Mouse (Mus musculus) intestine, embryonic 15.5 days (tissue): Measurements from ENCODE around the gene Kirrel. TPM values are rescaled to one million over a fixed set of nuclear protein-coding genes. Genes with fewer than 3 reads are reported as not detected.

Source experiments
- ATAC-seq: fragments of 200-750 bp; cut with Nextera tagmentation; 2 replicates; pipeline ENCODE4 v1.8.0; 2017; ENCODE audit warnings: moderate TSS enrichment, moderate library complexity
- H3K27ac ChIP-seq: fragments of 300-500 bp; sonication (generic); 2 replicates; pipeline ENCODE4 v1.5.1; 2015; ENCODE audit warnings: mild to moderate bottlenecking, inconsistent platforms
- H3K27me3 ChIP-seq: fragments of 300-500 bp; sonication (generic); replicated peaks from 2 replicates; pipeline ENCODE4 v1.6.1; 2015; ENCODE audit warnings: inconsistent platforms
- H3K36me3 ChIP-seq: fragments of 300-500 bp; sonication (generic); 2 replicates; pipeline ENCODE4 v1.6.1; 2015; ENCODE audit warnings: inconsistent platforms
- H3K4me1 ChIP-seq: fragments of 300-500 bp; sonication (generic); replicated peaks from 2 replicates; pipeline ENCODE4 v1.6.1; 2015; ENCODE audit warnings: inconsistent platforms
- H3K4me2 ChIP-seq: fragments of 300-500 bp; sonication (generic); replicated peaks from 2 replicates; pipeline ENCODE4 v1.6.1; 2015; ENCODE audit warnings: mild to moderate bottlenecking, inconsistent platforms
- H3K4me3 ChIP-seq: fragments of 300-500 bp; sonication (generic); replicated peaks from 2 replicates; pipeline ENCODE4 v1.5.1; 2015; ENCODE audit warnings: inconsistent platforms
- H3K9ac ChIP-seq: fragments of 300-500 bp; sonication (generic); 2 replicates; pipeline ENCODE4 v1.6.1; 2015; ENCODE audit warnings: inconsistent platforms
- H3K9me3 ChIP-seq: fragments of 300-500 bp; sonication (generic); 2 replicates; pipeline ENCODE4 v1.6.1; 2016; ENCODE audit warnings: inconsistent platforms
- WGBS: fragments of 180-500 bp; shearing (Covaris S2); methylation state at CpG from one replicate; pipeline ENCODE4 v1.1.7; 2015; 5-methylcytosine and 5-hydroxymethylcytosine counted together
- polyA plus RNA-seq: library from polyadenylated mRNA; unstranded; fragments of >200 nt; fragmentation: Nextera tagmentation; extraction: Ambion mirVana; gene quantifications from 2 replicates; pipeline ENCODE4 v1.2.1, GENCODE M21; 2015

The Kirrel gene
- polyA plus RNA-seq, 1 experiment from 2014 or later: 11.0 TPM

DNA sequence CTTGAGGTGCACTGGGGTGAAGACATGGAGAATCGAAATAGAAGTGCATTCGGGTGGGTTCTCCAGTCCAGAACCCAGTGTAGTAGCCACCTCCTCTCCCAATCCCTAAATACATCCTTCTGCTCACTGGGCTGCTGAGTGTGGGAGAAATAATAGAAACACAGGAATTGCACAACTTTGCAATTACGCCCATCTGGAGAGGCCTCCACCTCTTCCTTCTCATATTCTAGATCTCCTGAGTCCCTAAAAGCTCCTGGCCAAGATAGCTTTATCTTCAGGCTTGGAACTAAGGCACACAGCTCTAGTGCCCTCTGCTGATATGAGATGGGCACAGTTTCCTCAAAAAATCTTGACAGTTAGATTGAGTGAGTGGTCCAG, 880 bp upstream of the Kirrel start:
- no peak overlapping the region for H3K4me3 ChIP-seq
- H3K4me2 ChIP-seq: peak overlapping the region; percentile 80
- ATAC-seq: no peak
- H3K4me1 ChIP-seq: peaks cover 17% of the 10 kb centered on the region
- H3K9ac ChIP-seq: no peak overlapping the region
- 41% methylated on average over 3 of the region's 3 CpGs for WGBS
- H3K27me3 ChIP-seq: no peaks in the 10 kb centered on the region
- no peaks in the 10 kb centered on the region for H3K9me3 ChIP-seq
- no peaks in the 10 kb centered on the region for H3K36me3 ChIP-seq
- H3K27ac ChIP-seq: 0 out of 2 replicates have a peak overlapping the region, but pooled peaks have one; percentile 85

DNA sequence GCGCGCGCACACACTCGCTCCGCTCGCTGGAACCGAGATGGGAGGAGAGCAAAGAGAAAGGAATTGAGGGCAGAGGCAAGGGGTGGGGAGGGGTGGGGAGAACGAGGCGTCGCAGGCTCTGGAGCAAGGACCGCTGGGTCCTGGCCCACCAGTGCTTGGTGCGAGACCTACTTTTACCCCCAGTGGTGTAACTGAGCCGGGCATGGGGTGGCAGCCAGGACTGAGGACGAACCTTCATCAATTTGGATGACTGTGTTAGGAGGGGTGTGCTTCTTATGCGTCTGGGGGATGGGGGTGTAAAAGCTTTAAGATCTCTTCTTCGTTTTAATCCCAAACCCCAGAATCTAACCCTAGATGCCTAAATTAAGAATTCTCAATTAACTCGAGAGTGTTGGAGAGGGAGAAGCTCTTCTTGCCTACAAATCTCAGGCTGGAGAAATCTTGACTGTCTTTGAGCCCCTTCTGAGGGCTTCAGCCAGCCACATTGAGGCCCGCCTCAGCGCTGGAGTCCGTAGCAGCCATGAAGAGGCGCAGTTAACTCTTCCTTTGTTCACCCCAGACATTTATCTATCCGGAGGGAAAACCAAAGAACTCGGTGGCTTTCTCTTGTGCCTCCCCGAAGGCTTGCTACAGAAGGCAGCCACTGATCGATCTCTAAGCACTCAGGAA, 356 bp upstream of the Kirrel start:
- Histone ChIP-seq H3K4me3 (peak overlapping the region; percentile 64), H3K9me3 (no peaks in the 10 kb centered on the region), H3K4me1 (peaks cover 20% of the 10 kb centered on the region), H3K36me3 (no peaks in the 10 kb centered on the region), H3K4me2 (peak overlapping the region; percentile 80), H3K27ac (peak overlapping the region; percentile 85; the same call in 1 of the 2 replicates), H3K27me3 (no peaks in the 10 kb centered on the region), H3K9ac (peak overlapping the region; percentile 73)
- ATAC-seq: no peak; the same call in 1 of the 2 replicates
- WGBS: 3% methylated on average over 25 of the region's 25 CpGs

DNA sequence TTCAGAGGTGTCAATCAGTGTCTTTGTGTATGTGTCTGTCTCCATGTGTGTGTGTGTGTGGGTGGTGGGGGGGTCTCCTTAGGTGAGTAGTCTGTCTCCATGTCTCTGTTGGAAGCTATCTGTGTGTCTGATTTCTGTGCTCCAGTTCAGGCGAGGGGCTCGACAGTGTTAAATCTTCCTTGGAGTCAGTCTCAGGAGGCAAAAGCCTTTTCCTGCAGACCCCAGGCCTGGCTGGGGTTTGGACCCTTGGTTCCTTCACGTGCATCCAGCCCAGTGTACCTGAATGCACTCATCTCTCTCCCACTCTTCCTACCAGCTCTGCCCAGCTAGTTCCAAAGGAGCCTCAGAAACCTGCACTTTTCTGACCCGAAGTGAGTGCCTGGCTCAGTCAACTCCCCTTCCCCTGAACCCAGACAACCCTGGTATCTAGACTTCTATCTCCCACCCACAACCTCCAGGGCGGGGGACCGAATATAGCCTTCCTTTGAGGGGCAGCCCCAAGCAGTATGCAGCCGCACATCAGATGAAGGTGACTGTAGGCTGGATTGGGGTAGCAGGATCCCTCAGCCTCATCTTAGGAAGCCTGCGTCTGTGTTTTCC, 961 bp downstream of the Kirrel start:
- ATAC-seq: peak; percentile 2; the same call in 1 of the 2 replicates
- peak overlapping the region; percentile 64 for H3K4me3 ChIP-seq
- H3K27me3 ChIP-seq: no peaks in the 10 kb centered on the region
- H3K9me3 ChIP-seq: no peaks in the 10 kb centered on the region
- H3K4me1 ChIP-seq: peaks cover 27% of the 10 kb centered on the region
- WGBS: 9% methylated on average over 8 of the region's 8 CpGs
- no peaks in the 10 kb centered on the region for H3K36me3 ChIP-seq
- H3K27ac ChIP-seq: peak overlapping the region; percentile 85
- peak overlapping the region; percentile 80 for H3K4me2 ChIP-seq
- peak overlapping the region; percentile 73 for H3K9ac ChIP-seq

DNA sequence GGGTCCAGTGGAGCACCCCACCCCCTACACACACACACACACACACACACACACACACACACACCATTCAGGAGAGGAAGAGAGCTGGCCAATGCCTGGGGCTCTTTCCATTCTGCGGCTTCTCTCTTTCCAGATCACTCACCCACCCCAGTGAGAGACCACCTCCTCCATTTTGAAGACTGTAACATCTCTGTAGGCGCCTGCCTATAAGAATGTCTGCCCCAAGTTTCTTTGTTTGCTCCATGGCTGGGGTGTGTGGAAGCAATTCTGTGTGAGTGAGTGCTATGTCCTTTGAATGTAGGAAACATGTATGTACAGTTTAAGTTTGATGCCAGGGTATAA, 1.5 kb downstream of the Kirrel start:
- Histone ChIP-seq H3K27ac (peak overlapping the region; percentile 85), H3K4me3 (peak overlapping the region; percentile 64), H3K9ac (peak overlapping the region; percentile 73), H3K4me1 (peaks cover 32% of the 10 kb centered on the region), H3K4me2 (peak overlapping the region; percentile 80), H3K9me3 (no peaks in the 10 kb centered on the region), H3K36me3 (no peaks in the 10 kb centered on the region), H3K27me3 (no peaks in the 10 kb centered on the region)
- 0 out of 2 replicates have a peak, but pooled peaks have one; percentile 9 for ATAC-seq
- 15% methylated on average over 2 of the region's 2 CpGs for WGBS

DNA sequence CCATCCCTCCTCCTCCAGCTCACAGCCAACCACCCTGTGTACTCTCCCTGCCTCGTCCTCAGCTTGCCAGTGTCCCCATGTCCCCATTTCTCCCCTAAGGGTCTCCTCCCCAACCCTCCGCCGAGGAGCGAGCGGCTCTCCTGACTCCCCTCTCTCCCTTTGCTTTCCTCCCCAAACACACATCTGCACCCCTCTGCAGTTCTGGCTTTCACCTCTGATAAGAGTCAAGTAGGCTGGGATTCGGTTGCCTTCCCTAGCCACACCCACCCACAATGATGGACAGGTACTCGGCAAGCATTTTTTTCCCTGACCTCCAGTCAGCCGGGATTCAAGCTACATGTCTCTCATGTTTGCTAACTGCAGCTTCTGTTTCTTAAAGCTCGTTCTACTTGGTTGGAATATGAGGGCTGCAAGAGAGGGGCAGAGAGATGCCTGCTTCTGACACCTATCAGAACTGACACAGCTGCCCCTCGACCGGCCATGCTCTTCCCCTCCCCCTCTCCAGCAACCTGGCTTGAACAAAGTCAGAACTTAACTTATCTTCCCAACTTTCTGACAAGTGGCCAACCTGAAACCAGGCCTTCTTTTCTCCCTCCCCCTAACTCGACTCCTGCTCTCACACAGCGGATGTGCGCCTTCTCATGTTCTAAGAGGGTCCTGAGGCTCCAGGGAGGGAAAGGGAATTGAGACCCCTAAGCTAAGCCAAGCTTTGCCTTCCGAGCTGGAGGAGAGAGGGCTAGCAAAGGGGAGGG, 2.0 kb downstream of the Kirrel start:
- Histone ChIP-seq H3K9me3 (no peaks in the 10 kb centered on the region), H3K27me3 (no peaks in the 10 kb centered on the region), H3K4me1 (peaks cover 35% of the 10 kb centered on the region), H3K4me2 (peak overlapping the region; percentile 80), H3K4me3 (peak overlapping the region; percentile 64), H3K27ac (peak overlapping the region; percentile 85), H3K9ac (peak overlapping the region; percentile 73), H3K36me3 (no peaks in the 10 kb centered on the region)
- WGBS: 6% methylated on average over 15 of the region's 15 CpGs
- ATAC-seq: no peak

DNA sequence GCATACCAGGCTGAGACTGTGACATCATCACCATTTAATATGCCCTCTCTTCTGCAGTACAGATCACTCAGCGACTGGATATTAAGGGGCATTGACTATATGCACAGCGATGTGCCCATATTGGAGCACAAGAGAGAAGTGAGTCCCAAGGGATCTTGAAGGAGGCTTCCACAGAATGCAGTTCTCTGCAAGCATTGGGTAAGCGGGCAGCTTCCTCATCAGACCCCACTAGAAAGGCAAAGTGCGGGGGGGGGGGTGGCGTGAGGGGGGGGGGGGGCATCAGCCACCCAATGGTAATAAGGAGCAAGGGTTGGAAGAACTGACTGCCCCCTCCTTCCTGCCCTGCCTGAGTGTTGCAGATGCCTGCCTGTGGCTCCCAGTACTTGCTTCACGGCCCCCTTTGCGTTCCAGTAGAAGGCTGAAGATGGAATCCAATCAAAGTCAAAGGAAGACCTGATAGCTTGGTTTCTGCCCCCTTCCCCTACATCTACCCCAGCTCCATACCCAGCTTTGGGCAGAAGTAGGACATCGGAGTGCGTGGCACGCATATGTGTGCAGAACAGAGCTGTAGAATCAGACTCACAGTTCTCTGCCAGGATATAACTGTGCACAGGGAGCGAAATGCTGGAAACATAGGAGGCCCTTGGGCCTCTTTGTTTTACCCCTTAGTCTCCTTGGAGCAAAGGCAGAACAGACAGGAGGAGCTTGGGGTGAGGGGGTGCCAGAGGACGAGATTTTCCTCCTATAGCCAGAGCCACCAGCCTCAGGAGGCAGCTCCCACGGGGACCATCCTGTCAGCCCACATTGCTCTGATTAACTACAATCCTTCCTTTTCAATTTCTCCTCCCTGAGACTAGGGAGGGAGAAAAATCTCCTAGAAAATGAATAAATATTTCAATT, 3.1 kb downstream of the Kirrel start:
- peaks cover 35% of the 10 kb centered on the region for H3K4me1 ChIP-seq
- no peaks in the 10 kb centered on the region for H3K9me3 ChIP-seq
- H3K4me2 ChIP-seq: peak overlapping the region; percentile 80
- H3K36me3 ChIP-seq: no peaks in the 10 kb centered on the region
- no peaks in the 10 kb centered on the region for H3K27me3 ChIP-seq
- H3K9ac ChIP-seq: peak overlapping the region; percentile 73
- 46% methylated on average over 12 of the region's 13 CpGs for WGBS
- H3K27ac ChIP-seq: peak overlapping the region; percentile 85; the same call in 1 of the 2 replicates
- ATAC-seq: no peak
- H3K4me3 ChIP-seq: peak overlapping the region; percentile 64

DNA sequence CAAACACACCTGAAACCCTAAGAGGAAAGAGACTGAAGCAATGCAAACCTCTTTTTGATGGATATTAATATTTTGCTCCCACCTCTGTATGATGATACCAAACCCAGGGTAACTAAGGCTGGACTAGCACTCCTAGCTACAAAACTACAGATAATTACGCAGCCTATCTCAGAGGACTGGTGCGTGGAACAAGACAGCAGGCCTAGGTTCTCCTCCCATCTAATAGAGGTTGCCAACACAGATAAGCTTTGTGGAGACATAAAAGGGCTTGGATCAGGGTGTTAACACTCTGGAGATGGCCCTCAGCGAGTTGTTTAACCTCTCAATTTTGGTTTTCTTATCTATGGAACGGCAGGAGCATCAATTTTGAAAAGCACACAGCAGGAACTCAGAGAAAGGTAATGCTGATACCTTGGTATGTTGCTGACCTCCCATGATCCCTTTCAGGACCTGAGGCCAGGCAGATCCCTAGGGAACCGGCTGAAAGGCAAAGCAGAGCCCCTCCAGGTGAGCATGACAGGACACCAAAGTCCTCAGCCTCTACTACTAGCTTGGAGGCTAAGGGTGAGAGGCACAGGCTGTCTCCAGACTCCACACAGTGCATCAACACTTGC, 5.0 kb downstream of the Kirrel start:
- H3K27me3 ChIP-seq: no peaks in the 10 kb centered on the region
- H3K36me3 ChIP-seq: no peaks in the 10 kb centered on the region
- H3K27ac ChIP-seq: no peak overlapping the region
- no peak overlapping the region for H3K9ac ChIP-seq
- WGBS: 54% methylated on average over 5 of the region's 5 CpGs
- no peaks in the 10 kb centered on the region for H3K9me3 ChIP-seq
- peaks cover 47% of the 10 kb centered on the region for H3K4me1 ChIP-seq
- no peak overlapping the region for H3K4me3 ChIP-seq
- ATAC-seq: no peak
- no peak overlapping the region for H3K4me2 ChIP-seq

DNA sequence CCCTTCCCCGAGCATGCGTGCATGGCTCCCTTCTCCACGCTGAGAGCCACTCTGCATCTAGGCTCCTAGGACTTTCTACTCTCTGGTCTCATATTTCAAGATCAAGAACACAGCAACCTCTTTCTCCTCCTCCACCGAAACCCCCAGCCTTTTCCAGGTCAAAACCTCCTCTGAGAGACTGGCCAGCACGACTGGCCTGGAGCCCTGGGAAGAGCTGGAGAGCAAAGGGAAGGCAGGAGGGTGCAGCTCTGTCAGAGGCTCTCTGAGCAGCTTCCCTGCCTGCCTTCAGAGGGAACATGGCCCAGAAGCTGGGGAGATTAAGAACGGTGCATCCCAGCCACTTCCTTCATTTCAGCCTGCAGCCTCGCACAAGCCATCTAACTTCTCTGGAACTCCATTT, 5.8 kb downstream of the Kirrel start:
- Histone ChIP-seq H3K9ac (no peak overlapping the region), H3K4me1 (peaks cover 54% of the 10 kb centered on the region)
- WGBS: 60% methylated on average over 7 of the region's 7 CpGs

DNA sequence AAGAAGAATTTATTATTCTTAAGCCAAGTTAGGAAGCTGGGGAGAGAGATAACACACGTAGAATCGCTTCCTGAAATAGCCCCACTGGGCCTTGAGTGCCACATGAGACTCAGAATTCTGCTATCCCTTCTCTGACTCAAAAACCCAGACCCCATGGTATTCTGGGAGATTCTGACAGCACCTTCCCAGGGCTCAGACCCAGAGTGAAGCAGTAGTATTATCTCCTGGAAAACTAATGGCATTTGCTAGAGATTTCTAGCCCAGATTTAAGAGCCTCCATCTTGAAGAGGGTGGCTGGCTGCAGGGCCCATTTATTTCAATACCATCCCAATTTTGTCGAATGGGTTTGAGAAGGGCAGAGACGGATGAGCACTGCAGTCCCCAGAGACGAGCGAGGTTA, 6.9 kb downstream of the Kirrel start:
- 72% methylated on average over 6 of the region's 6 CpGs for WGBS
- H3K4me2 ChIP-seq: no peak overlapping the region
- H3K9me3 ChIP-seq: no peaks in the 10 kb centered on the region
- H3K4me1 ChIP-seq: peaks cover 55% of the 10 kb centered on the region
- ATAC-seq: no peak
- H3K36me3 ChIP-seq: no peaks in the 10 kb centered on the region
- no peak overlapping the region for H3K27ac ChIP-seq
- no peak overlapping the region for H3K9ac ChIP-seq
- H3K4me3 ChIP-seq: no peak overlapping the region
- no peaks in the 10 kb centered on the region for H3K27me3 ChIP-seq

More for the DNA sequence above, 5.8 kb downstream of the Kirrel start:
- ATAC-seq: no peak
- no peak overlapping the region for H3K27ac ChIP-seq
- no peaks in the 10 kb centered on the region for H3K27me3 ChIP-seq
- no peaks in the 10 kb centered on the region for H3K36me3 ChIP-seq
- H3K4me3 ChIP-seq: no peak overlapping the region
- no peaks in the 10 kb centered on the region for H3K9me3 ChIP-seq
- H3K4me2 ChIP-seq: no peak overlapping the region

DNA sequence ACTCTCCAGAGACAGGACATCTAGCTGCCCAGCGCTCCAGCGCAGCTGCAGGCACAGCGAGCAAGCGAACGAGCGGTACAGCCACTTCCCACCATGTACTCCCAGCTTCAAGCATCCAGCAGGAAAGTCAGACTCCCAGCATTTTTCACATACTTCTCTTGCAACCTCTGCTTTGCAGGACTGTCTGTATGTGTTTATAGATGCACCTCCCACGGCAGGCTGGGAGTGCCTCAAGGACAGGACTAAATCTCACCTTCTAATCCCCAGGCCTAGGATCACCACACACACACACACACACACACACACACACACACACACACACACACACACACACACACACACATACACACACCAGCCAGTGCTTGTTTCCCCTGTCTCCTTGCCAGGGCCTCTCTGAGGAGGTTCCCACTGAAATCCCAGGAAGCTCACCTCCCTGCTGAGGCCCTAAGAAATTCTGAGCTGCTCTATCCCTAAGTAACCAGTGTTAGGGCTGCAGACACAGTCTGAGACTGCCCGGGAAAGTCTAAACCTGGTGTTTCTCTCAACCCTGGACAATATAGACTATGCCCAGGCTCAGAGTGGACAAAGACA, 9.2 kb downstream of the Kirrel start:
- Histone ChIP-seq H3K27me3 (no peaks in the 10 kb centered on the region), H3K4me1 (peaks cover 49% of the 10 kb centered on the region), H3K36me3 (no peaks in the 10 kb centered on the region), H3K4me3 (no peak overlapping the region), H3K9ac (peak overlapping the region; percentile 36; the same call in 1 of the 2 replicates), H3K9me3 (no peaks in the 10 kb centered on the region), H3K27ac (peak overlapping the region; percentile 75), H3K4me2 (peak overlapping the region; percentile 41)
- peak; percentile 49 for ATAC-seq
- 33% methylated on average over 8 of the region's 8 CpGs for WGBS

DNA sequence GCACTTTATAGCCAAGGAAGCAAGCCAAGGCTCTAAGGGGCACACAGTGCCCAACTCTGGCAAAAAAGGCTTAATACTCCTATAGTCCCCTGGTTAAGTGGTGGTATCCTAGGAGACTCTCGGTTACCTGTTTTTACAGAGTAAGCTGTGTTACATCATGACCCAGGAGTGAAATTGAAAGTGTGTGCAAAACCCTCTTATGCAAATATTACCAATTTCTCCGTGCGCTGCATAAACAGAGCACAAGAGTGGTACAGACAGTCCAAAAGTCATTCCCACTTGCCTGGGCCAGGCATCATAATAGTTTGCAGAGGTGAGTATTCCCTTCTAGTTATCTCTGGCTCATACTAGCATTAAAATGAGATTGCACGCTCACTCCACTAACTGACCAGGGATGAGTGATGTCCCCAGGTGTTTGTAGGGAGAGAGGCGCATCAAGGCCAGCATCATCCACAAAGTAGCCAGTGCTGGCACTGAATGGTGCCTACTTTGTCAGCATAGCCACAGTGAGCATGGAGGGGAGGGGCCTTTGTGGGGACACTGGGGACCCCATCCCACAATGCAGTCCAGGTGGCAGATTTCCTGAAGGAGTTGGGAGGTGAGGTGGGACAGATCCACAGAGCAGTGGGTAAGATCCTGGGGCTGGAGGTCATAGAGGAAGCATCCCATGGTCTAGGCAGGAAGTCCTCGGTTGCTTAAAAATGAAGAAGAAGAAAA, 10.3 kb downstream of the Kirrel start:
- Histone ChIP-seq H3K9ac (no peak overlapping the region), H3K4me1 (peaks cover 46% of the 10 kb centered on the region), H3K27ac (peak overlapping the region; percentile 75; the same call in 1 of the 2 replicates), H3K9me3 (no peaks in the 10 kb centered on the region), H3K4me3 (no peak overlapping the region), H3K27me3 (no peaks in the 10 kb centered on the region), H3K36me3 (no peaks in the 10 kb centered on the region), H3K4me2 (no peak overlapping the region)
- no peak for ATAC-seq
- WGBS: 77% methylated on average over 6 of the region's 6 CpGs
